Mouse (Mus musculus): ENCODE measurements at regions not wholly inside any gene's neighbourhood (a gene's known extent, or its start where the extent isn't known, plus 50 kb on each side); places are given as distances from the start of the nearest gene placed in this dataset.

DNA sequence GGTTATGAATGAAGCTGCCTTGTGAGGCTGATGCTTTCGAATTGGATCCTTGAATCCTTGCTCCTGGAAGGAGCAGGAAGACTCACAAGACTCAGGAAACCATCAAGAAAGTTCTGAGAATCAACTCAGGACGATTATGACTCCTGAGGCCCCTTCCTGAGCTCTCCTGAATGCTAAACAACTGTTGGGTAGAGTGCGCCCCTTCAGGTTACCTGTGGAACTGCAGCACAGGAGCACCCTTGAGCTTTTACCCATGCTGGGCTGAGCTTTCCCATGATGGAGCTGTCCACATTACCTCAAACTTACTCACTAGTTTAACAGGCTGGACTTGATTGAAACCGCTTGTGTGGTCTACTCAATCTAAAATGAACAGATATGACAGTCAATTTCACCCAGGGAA lies 553.3 kb downstream of the Jrkl start:
- DNase-seq (ENCODE audit: low spot score) = peak; percentile 9

DNA sequence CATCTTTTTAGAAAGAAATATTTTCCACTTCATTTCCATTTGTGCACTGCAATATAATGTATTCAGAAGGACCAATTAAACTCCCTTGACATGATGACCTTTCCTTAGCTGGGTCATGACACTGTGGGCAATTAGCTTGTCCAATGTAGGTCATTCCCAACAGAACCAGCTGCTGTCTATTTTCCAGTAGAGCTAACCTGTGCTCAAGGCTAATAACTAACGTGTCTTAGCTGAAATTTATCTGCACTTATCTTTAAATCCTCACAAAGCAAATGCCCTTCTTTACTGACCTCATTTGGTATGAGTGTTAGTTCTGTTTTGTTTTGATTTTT lies 554.7 kb downstream of the Jrkl start:
- DNase-seq (ENCODE audit: low spot score) = peak; percentile 76

DNA sequence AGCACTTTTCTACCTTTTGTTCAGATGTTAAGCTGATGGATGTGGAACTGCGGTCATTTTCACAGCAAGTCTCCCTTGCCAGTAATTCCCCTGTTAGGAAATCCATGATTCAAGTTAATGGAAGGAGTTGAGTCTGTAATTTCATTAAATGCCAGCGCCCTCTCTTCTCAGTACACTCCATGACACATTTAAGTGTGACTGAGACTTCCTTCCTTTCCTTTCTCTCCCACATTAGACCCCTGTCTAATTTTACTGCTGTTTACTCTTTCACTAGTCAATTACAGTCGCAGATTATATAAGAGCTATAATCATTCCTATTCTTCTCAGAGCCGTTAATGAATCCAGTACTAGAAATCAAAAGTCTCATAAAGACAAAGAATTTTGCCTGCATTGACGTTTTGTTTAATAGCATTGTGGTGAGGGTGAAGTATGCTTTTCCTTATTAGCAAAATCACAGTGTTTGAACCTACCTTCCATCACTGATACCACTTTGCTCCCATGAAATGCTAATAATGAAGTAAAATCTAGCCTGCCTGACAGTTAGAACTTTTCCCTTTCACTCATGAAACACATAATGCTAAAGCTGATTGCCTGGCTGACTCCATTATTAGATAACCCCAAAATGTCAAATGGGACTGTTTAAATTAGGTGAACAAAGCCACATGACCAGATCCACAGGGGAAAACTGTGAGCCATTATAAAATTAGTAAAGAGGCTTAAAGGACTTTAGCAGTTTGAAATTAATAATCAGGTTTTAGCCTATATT lies 555.3 kb downstream of the Jrkl start:
- peak; percentile 33 for DNase-seq (ENCODE audit: low spot score)

All from retina, embryonic 14.5 days (tissue).